Mouse (Mus musculus): ENCODE measurements around the gene Hoxb6. TPM values are rescaled to one million over a fixed set of nuclear protein-coding genes. Genes with fewer than 3 reads are reported as not detected.
A peak's percentile ranks its signal among the peaks of the same experiment; 100 is the strongest.

The Hoxb6 gene
- total and polyA plus RNA-seq, 3 experiments: 33.0 to 210 (median 72.2) TPM

GRCm38 (mm10) chr11:96299781-96300180, 7.5 kb downstream of the Hoxb6 start:
- DNase-seq: no peak

- peak; percentile 74 for DNase-seq
These were observed 8.2 kb downstream of the Hoxb6 start for GRCm38 (mm10) chr11:96300354-96301063.

- peak; percentile 71 for DNase-seq
These were observed 8.8 kb downstream of the Hoxb6 start for GRCm38 (mm10) chr11:96301064-96301431.

- peak; percentile 96 for DNase-seq
These were observed 9.6 kb downstream of the Hoxb6 start for GRCm38 (mm10) chr11:96301837-96302236.

- no peak for DNase-seq
These were observed 10.3 kb downstream of the Hoxb6 start for GRCm38 (mm10) chr11:96302381-96303150.

- DNase-seq: peak; percentile 95
These were observed 11.1 kb downstream of the Hoxb6 start, which contains the start of gene Hoxb5 for GRCm38 (mm10) chr11:96303151-96304099. Gene Hoxb5 (plus strand): TSS chr11:96303336.

GRCm38 (mm10) chr11:96304381-96305195, 12.3 kb downstream of the Hoxb6 start:
- peak; percentile 75 for DNase-seq

GRCm38 (mm10) chr11:96305505-96306182, 13.4 kb downstream of the Hoxb6 start:
- peak; percentile 66 for DNase-seq

- DNase-seq: peak; percentile 75
These were observed 14.1 kb downstream of the Hoxb6 start for GRCm38 (mm10) chr11:96306183-96306907.

GRCm38 (mm10) chr11:96306908-96307269, 14.6 kb downstream of the Hoxb6 start:
- DNase-seq: no peak

GRCm38 (mm10) chr11:96308763-96309162, 16.5 kb downstream of the Hoxb6 start:
- DNase-seq: peak; percentile 79

GRCm38 (mm10) chr11:96309288-96309687, 17.0 kb downstream of the Hoxb6 start:
- DNase-seq: no peak

GRCm38 (mm10) chr11:96310183-96310938, 18.1 kb downstream of the Hoxb6 start:
- DNase-seq: no peak

- peak; percentile 84 for DNase-seq
These were observed 18.8 kb downstream of the Hoxb6 start for GRCm38 (mm10) chr11:96311097-96311496.

GRCm38 (mm10) chr11:96311520-96312417, 19.5 kb downstream of the Hoxb6 start:
- peak; percentile 87 for DNase-seq

GRCm38 (mm10) chr11:96313134-96313533, 20.9 kb downstream of the Hoxb6 start:
- DNase-seq: no peak

GRCm38 (mm10) chr11:96313806-96314428, 21.6 kb downstream of the Hoxb6 start:
- DNase-seq: peak; percentile 68

All from adrenal gland, adult 2 months (tissue).